Mouse (Mus musculus) cerebellum, adult 18-20 months (tissue): ENCODE results near the gene Cd33.

Experiments used
- DNase-seq, 2 experiments: peaks; one replicate each; pipeline ENCODE4 v3.0.0; 2021

The Cd33 gene

DNA sequence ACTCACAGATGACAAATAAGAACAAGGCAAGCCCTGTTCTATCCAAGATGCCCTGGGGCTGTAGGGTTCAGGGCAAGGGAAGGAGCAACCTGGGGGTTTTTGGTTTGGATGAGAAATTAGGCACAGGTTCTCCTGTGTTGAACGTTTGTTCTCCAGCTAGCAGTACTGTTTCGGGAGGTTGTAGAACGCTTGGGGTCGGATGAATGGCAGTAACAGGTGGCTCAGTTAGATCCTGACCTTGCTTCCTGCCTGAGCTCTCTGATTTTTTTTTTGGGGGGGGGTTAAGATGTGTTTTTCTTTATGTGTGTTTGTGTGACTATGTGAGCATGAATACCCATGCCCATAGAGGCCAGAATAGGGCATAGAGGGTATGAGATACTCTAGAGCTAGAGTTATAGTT lies 31.7 kb downstream of the Cd33 start:
- DNase-seq = no peak

DNA sequence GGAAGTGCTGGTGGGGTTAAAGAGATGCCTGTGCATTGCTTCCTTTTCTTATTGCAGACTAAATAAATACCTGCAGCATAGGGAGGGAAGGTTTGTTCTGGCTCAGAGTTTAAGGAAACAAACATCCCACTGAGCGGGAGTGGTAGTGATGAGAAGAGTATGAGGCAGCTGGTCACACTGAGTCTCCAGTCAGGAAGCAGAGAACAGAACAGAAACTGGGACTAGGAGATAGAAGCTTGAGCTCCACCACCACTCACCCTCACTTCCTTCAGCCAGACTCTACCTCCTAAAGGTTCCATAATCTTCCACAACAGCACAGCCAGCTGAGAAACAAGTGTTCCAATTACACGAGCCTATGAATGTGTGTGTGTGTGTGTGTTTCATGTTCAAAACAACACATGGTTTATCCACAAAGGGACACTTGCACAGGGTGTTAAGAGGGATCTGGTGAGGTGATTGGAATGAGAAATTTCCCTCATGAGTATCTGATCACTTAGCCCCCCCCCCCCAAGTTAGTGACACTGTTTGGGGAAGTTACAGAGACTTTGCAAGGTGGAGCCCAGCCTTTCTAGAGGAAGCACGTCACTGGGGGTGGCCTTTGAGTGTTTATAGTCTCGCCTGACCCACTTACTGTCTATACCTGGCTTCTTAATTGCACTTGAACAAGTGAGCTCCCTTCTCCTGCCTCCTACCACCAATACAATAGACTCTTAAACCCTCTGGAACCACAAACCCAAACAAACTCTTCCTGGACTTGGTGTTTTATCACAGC lies 32.3 kb downstream of the Cd33 start:
- DNase-seq = no peak

GRCm38 (mm10) chr7:43495343-43496021 lies 48.7 kb downstream of the Cd33 start:
- DNase-seq = peak; percentile 78 to 87

DNA sequence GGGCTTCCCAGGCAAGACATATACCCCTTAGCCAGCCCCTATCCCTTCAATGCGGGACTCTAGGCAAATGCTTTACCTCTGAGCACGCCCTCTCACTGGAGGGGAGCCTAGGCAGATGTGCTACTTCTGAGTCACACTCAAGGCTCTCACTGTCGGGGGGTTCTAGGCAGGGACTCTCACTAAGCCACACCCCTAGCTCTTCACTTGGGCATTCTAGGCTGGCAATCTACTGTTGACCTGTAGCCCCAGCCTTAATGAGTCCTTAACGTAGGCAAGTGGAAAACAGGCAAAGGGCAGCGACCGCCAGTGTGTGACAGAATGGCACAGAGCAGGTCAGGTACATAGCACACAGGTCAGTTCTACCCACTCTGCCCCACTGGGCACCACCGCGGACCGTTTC lies 53.4 kb downstream of the Cd33 start:
- DNase-seq = no peak

- peak; percentile 88 to 93 for DNase-seq
Observed at GRCm38 (mm10) chr7:43490182-43490584, 54.0 kb downstream of the Cd33 start.

DNA sequence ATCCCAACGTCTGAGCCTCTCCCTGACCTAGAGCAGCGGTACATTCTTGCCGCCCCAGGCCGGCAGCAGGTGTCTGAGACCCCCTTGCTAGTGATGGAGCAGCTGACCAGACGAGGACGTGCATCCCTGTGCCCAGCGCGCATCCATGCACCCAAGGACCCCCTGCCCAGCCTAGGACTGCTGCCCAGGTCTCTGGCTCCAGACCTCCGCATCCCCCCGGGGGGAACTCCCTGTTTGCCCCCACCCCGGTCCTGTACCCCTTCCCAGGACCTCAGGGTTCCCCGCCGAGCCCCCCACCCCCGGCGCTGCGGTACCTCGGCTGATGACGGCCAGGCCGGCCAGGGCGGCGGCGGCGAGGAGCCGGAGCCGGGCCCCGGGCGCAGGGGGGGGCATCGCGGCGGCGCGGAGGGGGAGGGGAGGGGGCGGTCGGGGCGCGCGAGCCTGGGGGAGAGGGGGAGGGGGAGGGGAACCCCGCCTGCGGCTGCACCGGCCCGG lies 54.5 kb downstream of the Cd33 start, which contains the start of gene Iglon5:
Gene Iglon5, minus strand, starts transcription at position 445 of the 495 bp plus-strand sequence.
- peak; percentile 42 to 66 for DNase-seq

DNA sequence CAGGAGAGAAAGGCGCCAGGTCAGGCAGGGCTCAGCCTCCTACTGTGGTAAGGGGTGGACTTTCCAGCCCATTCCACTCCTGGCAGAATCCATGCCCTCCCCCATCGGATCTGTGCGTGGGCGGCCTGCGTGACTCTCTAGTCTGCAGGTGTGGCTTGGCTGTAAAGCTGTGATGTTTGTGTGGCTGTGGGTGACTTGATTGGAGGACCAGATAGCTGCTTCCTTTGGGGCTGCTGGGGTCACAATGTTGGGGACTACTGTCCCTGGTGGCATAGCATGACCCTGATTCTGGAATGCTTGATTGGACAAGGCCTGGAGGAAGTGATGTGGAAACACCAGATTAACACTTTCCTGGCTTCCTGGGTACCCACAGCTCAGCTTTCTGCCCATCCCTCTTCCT lies 55.6 kb downstream of the Cd33 start:
- peak; percentile 44 to 47 for DNase-seq

DNA sequence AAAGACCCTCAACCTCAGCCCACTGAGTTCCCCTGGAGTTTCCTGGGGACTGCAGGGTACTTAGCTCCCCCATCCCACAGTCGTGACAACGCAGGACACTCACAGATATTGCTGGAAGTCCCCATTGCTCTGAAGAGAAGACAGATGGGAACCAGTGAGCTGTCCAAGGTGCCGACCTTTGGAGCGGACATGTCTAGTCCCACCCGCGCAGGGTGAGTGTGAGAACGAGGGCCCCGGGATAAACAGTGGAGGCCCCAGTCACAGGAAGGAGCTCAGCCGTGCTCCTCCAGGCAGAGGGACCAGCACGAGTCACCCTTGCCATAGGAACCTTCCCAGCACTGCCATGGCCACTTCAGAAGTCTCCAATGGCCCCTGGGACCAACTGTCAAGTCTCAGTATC lies 61.0 kb downstream of the Cd33 start:
- DNase-seq = no peak

DNA sequence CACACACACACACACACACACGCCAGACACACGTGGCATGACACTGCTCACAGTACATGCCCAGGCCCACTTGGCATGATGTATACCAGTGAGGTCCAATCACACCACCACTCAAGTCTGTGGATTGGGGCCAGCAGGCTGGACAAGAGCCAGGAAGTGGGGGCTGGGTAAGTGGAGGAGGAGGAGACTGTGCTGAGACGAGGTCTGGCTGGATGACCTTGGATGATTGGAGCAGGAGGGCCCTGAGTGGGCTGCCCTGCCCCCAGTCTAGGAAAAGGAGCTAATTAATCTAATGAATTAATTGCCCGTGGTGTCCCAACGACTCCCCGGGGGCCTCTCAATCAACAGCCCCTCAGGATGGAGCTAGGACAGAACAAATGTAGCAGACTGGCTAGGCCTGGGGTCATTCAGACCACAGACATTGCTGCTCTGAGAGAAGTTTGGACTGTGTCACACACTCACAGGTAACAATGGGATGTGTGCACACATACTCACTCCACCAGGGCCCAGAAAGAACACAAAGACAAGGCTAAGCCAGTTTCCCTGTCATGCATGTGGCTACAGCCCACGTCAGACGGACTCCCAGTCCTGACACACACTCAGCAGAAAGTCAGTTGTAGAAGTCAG lies 62.0 kb downstream of the Cd33 start:
- peak in 1 of 2 experiments; percentile 38 for DNase-seq

DNA sequence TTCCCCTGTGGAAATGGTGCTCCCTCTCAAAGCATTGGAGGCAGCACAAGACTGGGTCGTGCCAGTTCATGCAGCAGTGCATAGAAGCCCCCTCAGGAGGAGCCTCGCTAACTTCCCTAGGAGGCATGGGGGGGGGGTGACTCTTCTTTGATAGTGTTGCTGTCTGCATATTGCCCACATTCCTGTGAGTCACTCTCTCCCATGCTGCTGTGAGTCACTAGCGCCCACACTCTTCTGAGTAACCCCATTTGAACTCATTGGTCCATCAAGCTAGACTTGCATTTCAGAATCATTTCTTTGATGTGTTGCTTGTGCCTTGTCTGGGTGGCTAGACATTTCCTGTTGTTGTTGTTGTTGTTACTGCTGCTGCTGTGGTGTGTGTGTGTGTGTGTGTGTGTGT lies 63.0 kb downstream of the Cd33 start:
- no peak for DNase-seq

- no peak for DNase-seq
Observed at GRCm38 (mm10) chr7:43476376-43476775, 67.9 kb downstream of the Cd33 start.

GRCm38 (mm10) chr7:43475706-43476105 lies 68.5 kb downstream of the Cd33 start:
- DNase-seq = no peak
